ENCODE assay signal across 13 mouse cellular contexts in genomic region chr17:86193979-86194378, GRCm38 (mm10).
"Had no signal": no experiment of that assay in that cellular context is flagged by ENCODE, and none has a peak within 500 bp of the region (broad histone marks: within the 10 kb centered on the region; RNA-seq: fewer than 3 reads in every experiment).

No protein-coding gene starts in this region.

- H3K36me3 ChIP-seq: limb, embryonic 15.5 days; liver, embryonic 12.5 days; midbrain, embryonic 12.5 days; neural tube, embryonic 13.5 days had no signal

- H3K9me3 ChIP-seq: limb, embryonic 15.5 days; liver, embryonic 12.5 days; midbrain, embryonic 12.5 days; neural tube, embryonic 13.5 days had no signal

- H3K27ac ChIP-seq: kidney, postnatal 0 days; left cerebral cortex, adult 2 months; limb, embryonic 15.5 days; liver, embryonic 12.5 days; macrophage; midbrain, embryonic 12.5 days; neural tube, embryonic 13.5 days had no signal

- H3K4me1 ChIP-seq: midbrain, embryonic 12.5 days had no signal

- ATAC-seq: liver, embryonic 12.5 days; midbrain, embryonic 16.5 days had no signal

- H3K4me3 ChIP-seq: left cerebral cortex, adult 2 months; limb, embryonic 15.5 days; liver, embryonic 12.5 days; midbrain, embryonic 12.5 days; neural tube, embryonic 13.5 days had no signal

- H3K27me3 ChIP-seq: limb, embryonic 15.5 days; liver, embryonic 12.5 days; midbrain, embryonic 12.5 days; neural tube, embryonic 13.5 days had no signal

- DNase-seq: lung, embryonic 14.5 days; lung, postnatal 10 days; retina, postnatal 1 day; right cerebral cortex, postnatal 14 days; thymus, postnatal 4 days had no signal

- H3K9ac ChIP-seq: limb, embryonic 15.5 days; liver, embryonic 12.5 days; lung, embryonic 14.5 days; midbrain, embryonic 12.5 days; neural tube, embryonic 13.5 days had no signal

- H3K4me2 ChIP-seq: limb, embryonic 15.5 days; liver, embryonic 12.5 days; lung, embryonic 14.5 days; midbrain, embryonic 12.5 days; neural tube, embryonic 13.5 days had no signal
